Mouse (Mus musculus): ENCODE data around the gene Trim67.

DNA sequence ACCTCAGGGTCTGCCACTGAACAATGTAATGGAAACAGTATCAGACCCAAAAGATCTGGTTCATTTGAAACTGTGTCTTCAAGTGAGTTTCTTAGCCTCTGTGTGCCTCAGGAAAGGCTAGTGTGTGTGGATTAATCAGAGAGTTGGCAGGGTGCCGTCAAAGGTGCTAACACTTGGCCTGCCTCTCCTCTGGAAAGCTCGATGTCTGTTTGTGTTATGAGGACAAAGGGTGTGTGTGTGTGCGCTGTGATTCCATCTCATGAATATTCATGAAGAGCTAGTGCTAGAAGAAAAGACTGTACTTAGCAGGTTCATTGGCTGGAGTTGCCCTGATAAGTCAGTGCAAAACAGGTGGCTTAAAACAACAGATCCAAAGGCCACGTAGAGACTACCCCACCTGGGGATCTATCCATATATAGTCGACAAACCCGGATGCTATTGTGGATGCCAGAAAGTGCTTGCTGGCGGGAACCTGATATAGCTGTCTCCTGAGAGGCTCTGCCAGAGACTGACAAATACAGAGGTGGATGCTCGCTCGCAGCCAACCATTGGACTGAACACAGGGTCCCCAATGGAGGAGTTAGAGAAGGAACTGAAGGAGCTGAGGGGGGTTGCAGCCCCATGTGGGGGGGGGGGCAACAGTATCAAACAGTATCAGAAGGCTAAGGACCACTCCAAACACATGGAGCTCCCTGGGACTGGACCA, 17.9 kb downstream of the Trim67 start:
- TF ChIP-seq CTCF (IDR thresholded peaks at IDR 0.05; ENCODE audit: insufficient read depth, low read length) (no peak), POLR2A (IDR thresholded peaks at IDR 0.05; ENCODE audit: borderline replicate concordance, extremely low read depth, low read depth, low read length) (no peak)

Measured in lung, adult 2 months (tissue).